Mouse (Mus musculus): ENCODE data around the gene Ccl26. TPM values are rescaled to one million over a fixed set of nuclear protein-coding genes. Genes with fewer than 3 reads are reported as not detected.

Gene Ccl26
- polyA plus RNA-seq, 1 experiment from 2014 or later = not detected

DNA sequence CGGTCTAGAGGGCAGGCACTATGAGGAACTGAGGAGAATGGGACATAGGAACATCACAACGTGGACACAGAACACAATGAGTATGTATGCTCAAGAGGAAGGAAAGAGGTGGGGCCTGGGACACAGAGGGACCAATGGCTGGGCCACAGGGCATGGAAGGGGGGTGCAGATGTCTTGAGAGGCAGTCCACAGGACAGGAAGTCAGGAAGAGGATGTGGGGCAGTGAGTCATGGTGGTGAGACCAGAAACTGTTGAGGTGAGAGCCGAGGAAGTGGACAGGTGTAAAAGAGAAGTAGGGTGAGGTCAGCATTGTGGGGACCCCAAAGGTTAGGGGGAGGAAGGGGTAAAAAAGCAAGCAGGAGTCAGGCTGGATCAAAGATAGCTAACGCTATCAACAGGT is 26.0 kb downstream of the Ccl26 start:
- WGBS = 65% methylated on average over 4 of the region's 4 CpGs
- Histone ChIP-seq H3K4me3 (no peak overlapping the region), H3K36me3 (no peaks in the 10 kb centered on the region; the same call in 1 of the 2 replicates), H3K9ac (no peak overlapping the region), H3K4me1 (replicated peaks) (peaks cover 8% of the 10 kb centered on the region), H3K4me2 (no peak overlapping the region), H3K27me3 (no peaks in the 10 kb centered on the region), H3K9me3 (replicated peaks) (no peaks in the 10 kb centered on the region), H3K27ac (0 out of 2 replicates have a peak overlapping the region, but pooled peaks have one; percentile 22)
- ATAC-seq (replicated peaks; ENCODE audit: insufficient number of reproducible peaks, insufficient read depth, low FRiP score, low read depth) = peak; percentile 56

DNA sequence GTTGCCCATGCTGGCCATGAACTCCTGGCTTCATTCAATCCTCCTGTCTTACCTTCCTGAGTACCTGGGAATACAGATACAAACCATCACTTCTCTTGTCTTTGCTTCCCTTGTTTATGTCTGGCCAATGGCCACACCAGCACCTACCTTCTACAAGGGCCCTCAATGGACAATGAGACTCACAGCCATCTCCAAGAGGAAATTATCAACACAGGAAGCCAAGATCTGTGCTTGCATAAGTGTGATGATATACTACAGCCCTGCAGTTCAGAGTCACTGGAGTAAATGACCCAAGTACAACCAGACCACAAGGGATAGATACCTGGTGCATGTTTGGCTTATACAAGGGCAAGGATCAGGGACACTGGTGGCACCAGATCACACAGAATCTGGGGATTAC is 27.5 kb downstream of the Ccl26 start:
- Histone ChIP-seq H3K27me3 (no peaks in the 10 kb centered on the region), H3K27ac (no peak overlapping the region), H3K36me3 (no peaks in the 10 kb centered on the region; the same call in 1 of the 2 replicates), H3K4me3 (no peak overlapping the region), H3K9ac (no peak overlapping the region), H3K4me2 (no peak overlapping the region), H3K9me3 (replicated peaks) (no peaks in the 10 kb centered on the region), H3K4me1 (replicated peaks) (peaks cover 8% of the 10 kb centered on the region)
- no peak for ATAC-seq (replicated peaks; ENCODE audit: insufficient number of reproducible peaks, insufficient read depth, low FRiP score, low read depth)

DNA sequence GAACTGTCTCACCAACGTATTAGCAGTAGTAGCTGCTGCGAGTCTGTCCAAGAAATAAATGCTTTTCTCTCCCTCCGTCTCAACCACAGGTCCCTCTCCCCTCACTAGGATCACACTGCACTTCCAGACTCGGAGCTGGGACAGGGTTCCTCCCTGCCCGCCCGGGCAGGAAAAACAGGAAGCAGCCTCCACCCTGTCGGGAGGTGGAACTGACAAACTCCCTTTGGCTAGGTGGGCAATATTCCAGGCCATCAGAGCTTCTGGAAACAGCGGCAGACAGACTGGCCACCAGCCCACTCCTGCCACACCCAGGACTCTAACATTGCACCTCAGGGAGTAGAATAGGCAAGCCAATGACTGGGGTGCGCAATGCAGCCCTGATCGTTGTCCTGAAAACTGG is 29.9 kb downstream of the Ccl26 start:
- H3K27ac ChIP-seq = peak overlapping the region; percentile 69
- peak overlapping the region; percentile 16; the same call in 1 of the 2 replicates for H3K4me2 ChIP-seq
- 46% methylated on average over 10 of the region's 10 CpGs for WGBS
- H3K36me3 ChIP-seq = no peaks in the 10 kb centered on the region; the same call in 1 of the 2 replicates
- H3K4me1 ChIP-seq (replicated peaks) = peaks cover 16% of the 10 kb centered on the region
- H3K4me3 ChIP-seq = no peak overlapping the region
- 0 out of 2 replicates have a peak, but pooled peaks have one; percentile 40 for ATAC-seq (replicated peaks; ENCODE audit: insufficient number of reproducible peaks, insufficient read depth, low FRiP score, low read depth)
- peak overlapping the region; percentile 13; the same call in 1 of the 2 replicates for H3K9ac ChIP-seq
- H3K9me3 ChIP-seq (replicated peaks) = no peaks in the 10 kb centered on the region
- H3K27me3 ChIP-seq = no peaks in the 10 kb centered on the region

DNA sequence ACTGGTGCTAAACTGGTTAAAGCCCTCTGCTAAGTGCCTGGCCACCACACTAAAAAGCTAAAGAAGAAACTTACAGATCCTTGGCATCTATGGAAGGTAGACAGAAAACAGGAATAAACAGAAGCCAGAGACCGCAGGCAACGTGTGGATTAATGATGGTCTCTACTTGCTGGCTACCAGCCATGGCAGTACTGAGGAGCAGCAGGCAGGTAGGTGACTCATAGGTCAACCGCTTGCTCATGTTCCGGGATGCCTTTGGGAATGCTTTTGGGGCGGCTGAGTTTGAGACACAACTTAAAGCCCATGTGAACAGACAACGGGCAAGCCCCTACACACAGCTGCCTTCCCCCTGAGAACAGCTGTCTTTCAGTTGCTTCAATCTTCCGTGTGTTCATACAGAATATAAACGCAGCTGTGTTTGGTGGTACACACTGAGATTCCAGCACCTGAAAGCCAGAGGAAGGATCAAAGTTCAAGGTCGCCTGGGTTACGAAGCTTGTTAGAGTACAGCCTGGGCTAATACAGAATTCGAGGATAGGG is 32.0 kb downstream of the Ccl26 start:
- H3K4me1 ChIP-seq (replicated peaks) = peaks cover 16% of the 10 kb centered on the region
- no peaks in the 10 kb centered on the region for H3K27me3 ChIP-seq
- H3K4me3 ChIP-seq = no peak overlapping the region
- no peaks in the 10 kb centered on the region; the same call in 1 of the 2 replicates for H3K36me3 ChIP-seq
- H3K9ac ChIP-seq = no peak overlapping the region
- H3K27ac ChIP-seq = no peak overlapping the region
- H3K4me2 ChIP-seq = no peak overlapping the region
- no peak for ATAC-seq (replicated peaks; ENCODE audit: insufficient number of reproducible peaks, insufficient read depth, low FRiP score, low read depth)
- no peaks in the 10 kb centered on the region for H3K9me3 ChIP-seq (replicated peaks)
- 71% methylated on average over 11 of the region's 11 CpGs for whole genome bisulfite sequencing

DNA sequence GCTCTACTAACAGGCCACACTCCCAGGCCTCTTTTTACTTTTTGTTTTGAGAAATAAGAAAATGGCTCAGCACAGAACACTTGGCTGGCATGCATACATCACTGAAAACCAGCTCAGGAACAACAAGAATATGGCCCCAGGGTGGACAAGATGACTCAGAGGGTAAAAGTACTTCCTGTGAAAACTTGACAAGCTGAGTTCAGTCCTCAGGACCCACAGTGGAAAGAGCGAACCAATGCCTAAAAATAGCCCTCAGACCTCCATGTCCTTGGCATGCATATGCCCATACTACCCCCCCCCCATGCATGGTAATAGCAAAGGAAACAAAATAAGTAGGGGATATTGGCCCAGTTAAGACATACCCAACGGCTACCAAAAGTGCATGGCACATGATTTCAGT is 33.4 kb downstream of the Ccl26 start:
- ATAC-seq (replicated peaks; ENCODE audit: insufficient number of reproducible peaks, insufficient read depth, low FRiP score, low read depth) = no peak
- H3K9ac ChIP-seq = no peak overlapping the region
- peaks cover 29% of the 10 kb centered on the region for H3K4me1 ChIP-seq (replicated peaks)
- H3K4me2 ChIP-seq = no peak overlapping the region
- 54% methylated on average over 2 of the region's 2 CpGs for WGBS
- no peaks in the 10 kb centered on the region for H3K27me3 ChIP-seq
- no peaks in the 10 kb centered on the region for H3K9me3 ChIP-seq (replicated peaks)
- no peaks in the 10 kb centered on the region for H3K36me3 ChIP-seq
- H3K4me3 ChIP-seq = no peak overlapping the region
- no peak overlapping the region for H3K27ac ChIP-seq

DNA sequence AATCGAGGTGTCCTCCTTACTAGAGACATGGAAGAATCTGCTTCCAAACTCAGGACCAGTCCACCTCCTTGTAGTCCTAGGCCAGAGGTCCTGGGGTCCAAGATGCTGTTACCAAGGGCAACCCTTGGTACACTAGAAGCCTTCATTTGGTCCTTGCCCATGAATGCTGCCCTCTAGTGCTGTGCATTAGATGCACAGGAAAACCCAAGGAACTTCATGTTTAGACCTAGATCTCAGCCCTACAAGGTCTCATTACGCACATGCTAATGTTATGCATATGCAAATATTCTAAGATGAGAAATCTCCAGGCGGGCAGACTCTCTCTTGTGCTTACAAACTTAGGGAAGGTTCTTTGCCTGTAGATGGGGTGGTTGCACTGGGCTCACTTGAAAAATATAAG is 34.1 kb downstream of the Ccl26 start:
- no peak for ATAC-seq (replicated peaks; ENCODE audit: insufficient number of reproducible peaks, insufficient read depth, low FRiP score, low read depth)
- Histone ChIP-seq H3K27ac (no peak overlapping the region), H3K27me3 (no peaks in the 10 kb centered on the region), H3K9me3 (replicated peaks) (no peaks in the 10 kb centered on the region), H3K4me3 (no peak overlapping the region), H3K4me1 (replicated peaks) (peaks cover 36% of the 10 kb centered on the region), H3K36me3 (no peaks in the 10 kb centered on the region), H3K4me2 (no peak overlapping the region), H3K9ac (no peak overlapping the region)
- 78% methylated on average over 3 of the region's 3 CpGs for WGBS

DNA sequence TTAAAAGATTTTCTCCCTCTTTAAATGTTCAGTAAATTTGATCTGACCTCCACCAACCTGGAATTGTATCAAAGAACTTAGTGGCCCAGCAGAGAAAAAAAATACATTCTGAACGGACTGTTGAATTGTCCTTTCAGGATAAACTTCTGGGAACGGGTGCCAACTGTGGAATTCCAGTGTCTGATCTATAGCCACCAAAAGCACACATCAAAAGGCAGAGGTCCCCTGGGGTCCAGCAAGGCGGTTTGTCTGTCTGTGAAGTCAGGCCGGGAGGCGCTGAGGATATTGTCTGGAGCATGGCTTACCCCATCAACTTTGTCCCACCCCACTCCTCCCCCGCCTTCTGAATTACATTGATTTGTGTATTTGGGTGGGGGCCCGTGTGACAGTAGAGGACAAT is 35.4 kb downstream of the Ccl26 start:
- Histone ChIP-seq H3K27ac (no peak overlapping the region), H3K4me2 (no peak overlapping the region), H3K4me3 (no peak overlapping the region), H3K9me3 (replicated peaks) (no peaks in the 10 kb centered on the region), H3K4me1 (replicated peaks) (peaks cover 36% of the 10 kb centered on the region), H3K36me3 (no peaks in the 10 kb centered on the region), H3K9ac (no peak overlapping the region), H3K27me3 (no peaks in the 10 kb centered on the region)
- WGBS = 64% methylated on average over 7 of the region's 7 CpGs
- no peak for ATAC-seq (replicated peaks; ENCODE audit: insufficient number of reproducible peaks, insufficient read depth, low FRiP score, low read depth)

DNA sequence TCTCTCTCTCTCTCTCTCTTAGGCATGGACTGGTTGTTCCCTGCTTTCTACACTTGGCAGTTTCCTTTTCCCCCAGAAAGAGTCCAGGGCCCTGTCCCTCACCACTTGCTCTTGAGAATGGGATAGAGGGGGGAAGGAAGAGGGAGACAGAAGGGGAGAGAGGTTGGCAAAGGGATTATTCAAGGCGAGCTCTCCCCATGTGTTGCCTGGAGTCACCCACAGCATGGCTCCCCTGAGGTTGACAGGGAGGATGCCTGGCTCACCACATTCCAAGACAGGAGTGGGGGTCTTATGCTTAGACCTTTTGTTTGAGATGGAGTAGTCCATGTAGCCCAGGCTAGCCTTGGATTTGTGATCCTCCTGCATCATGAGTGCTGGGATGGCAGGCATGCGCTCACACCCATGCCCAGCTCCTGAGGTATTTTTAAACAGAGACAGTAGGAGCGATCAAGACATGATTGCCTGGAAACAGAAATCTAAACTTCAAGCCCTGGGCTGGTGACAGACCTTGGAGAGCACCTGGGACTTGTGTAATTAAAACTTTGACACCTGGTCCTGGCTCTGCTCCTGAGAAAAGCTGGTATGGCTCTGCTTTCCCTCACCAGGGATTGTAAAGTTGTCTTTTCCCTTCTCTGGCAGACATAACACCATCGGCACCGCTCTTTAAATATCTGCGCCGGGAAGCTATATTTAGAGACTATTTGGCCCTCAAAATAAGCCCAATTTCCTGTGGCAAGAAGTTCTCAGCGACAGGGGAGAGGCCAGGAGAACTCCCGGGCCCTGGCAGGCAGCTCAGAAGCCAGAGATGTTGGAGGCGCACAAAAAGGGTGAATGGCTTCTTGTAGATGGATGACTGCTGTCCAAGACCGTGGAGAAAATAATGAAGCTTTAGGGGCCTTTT is 38.5 kb downstream of the Ccl26 start:
- peak; percentile 21; the same call in 1 of the 2 replicates for ATAC-seq (replicated peaks; ENCODE audit: insufficient number of reproducible peaks, insufficient read depth, low FRiP score, low read depth)
- Histone ChIP-seq H3K4me1 (replicated peaks) (peaks cover 46% of the 10 kb centered on the region), H3K9ac (no peak overlapping the region; the same call in 1 of the 2 replicates), H3K36me3 (no peaks in the 10 kb centered on the region), H3K4me3 (peak overlapping the region; percentile 0; the same call in 1 of the 2 replicates), H3K27me3 (no peaks in the 10 kb centered on the region), H3K27ac (peak overlapping the region; percentile 89), H3K9me3 (replicated peaks) (no peaks in the 10 kb centered on the region), H3K4me2 (peak overlapping the region; percentile 38)
- WGBS = 16% methylated on average over 11 of the region's 11 CpGs

DNA sequence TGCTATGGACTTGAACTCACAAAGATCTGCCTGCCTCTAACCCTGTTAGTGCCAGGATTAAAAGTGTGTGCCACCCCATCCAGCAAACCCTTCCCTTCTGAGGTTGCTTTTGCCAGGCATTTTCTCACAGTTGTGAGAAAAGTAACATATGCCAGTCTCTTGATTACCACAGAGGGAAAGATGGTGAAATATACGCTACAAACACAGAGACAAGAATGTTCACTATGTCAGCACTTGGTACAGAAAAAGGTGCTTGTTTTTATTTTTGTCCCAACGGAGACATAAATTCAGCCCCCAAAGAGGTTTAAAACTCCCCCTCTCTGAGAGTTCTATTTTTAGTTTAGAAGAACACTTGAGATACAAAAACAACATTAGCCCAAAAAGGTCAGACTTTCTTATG is 39.3 kb downstream of the Ccl26 start:
- H3K4me1 ChIP-seq (replicated peaks) = peaks cover 44% of the 10 kb centered on the region
- no peak overlapping the region for H3K9ac ChIP-seq
- H3K36me3 ChIP-seq = no peaks in the 10 kb centered on the region
- peak overlapping the region; percentile 89 for H3K27ac ChIP-seq
- ATAC-seq (replicated peaks; ENCODE audit: insufficient number of reproducible peaks, insufficient read depth, low FRiP score, low read depth) = no peak
- H3K4me3 ChIP-seq = no peak overlapping the region
- H3K27me3 ChIP-seq = no peaks in the 10 kb centered on the region
- no peaks in the 10 kb centered on the region for H3K9me3 ChIP-seq (replicated peaks)
- WGBS = 50% methylated on average over 2 of the region's 2 CpGs
- H3K4me2 ChIP-seq = peak overlapping the region; percentile 38; the same call in 1 of the 2 replicates

DNA sequence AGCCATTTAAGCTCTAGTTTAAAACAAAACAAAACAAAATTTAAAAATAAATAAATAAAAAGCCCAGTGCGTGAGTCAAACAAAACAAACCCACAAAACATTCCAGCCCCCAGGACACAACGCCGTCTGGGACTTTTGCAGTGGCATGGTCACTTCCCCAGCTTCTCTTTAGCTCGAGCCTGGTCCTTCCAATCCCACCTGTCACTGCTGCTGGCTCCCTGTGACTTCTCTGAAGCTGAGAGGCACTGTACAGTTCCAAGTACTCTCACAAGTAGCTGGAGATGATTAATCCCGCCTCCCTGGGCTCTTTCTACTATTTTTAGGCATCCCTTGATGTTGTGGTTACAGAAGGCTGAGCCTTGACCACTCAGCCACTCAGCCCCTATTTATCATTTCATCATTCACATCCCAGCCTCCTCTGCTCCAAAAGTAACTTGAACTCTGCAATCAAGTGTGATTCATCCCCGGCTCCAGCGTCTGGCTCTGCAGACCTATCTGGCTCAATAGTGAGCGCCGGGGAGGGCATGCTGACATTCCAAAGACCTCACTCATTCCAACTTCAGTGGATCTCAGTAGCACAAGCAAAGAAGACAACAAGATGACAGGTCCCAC is 41.2 kb downstream of the Ccl26 start:
- ATAC-seq (replicated peaks; ENCODE audit: insufficient number of reproducible peaks, insufficient read depth, low FRiP score, low read depth) = no peak; the same call in 1 of the 2 replicates
- H3K36me3 ChIP-seq = no peaks in the 10 kb centered on the region
- no peaks in the 10 kb centered on the region for H3K9me3 ChIP-seq (replicated peaks)
- WGBS = 38% methylated on average over 9 of the region's 9 CpGs
- no peak overlapping the region for H3K4me3 ChIP-seq
- no peaks in the 10 kb centered on the region for H3K27me3 ChIP-seq
- H3K4me2 ChIP-seq = peak overlapping the region; percentile 16; the same call in 1 of the 2 replicates
- peak overlapping the region; percentile 89 for H3K27ac ChIP-seq
- peaks cover 44% of the 10 kb centered on the region for H3K4me1 ChIP-seq (replicated peaks)
- H3K9ac ChIP-seq = no peak overlapping the region

DNA sequence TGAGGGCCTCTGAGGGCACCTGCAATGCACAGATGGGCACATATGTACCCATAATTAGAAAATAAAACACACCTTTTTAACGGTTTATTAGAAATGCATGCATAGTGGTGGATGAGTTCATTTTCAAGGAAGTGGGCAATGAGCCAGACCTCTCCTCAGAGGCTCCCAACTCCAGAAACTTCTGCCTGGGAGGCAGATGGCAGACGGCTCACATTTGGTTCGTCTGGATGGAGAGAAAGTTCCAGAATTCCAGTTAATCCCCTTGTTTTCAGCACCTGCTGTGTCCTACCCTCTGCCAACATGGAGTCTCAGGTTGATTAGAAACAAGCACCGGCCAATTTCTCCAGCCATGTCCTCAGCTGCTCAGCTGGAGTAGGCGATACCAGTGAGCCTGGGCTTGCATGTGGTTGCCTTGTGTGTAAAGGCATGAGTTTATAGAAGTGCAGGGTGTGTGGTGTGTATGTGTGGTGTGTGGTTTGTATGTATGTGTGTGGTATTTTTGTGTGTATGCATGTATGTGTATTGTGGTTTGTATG is 46.0 kb downstream of the Ccl26 start:
- H3K36me3 ChIP-seq = peaks cover 11% of the 10 kb centered on the region; the same call in 1 of the 2 replicates
- WGBS = 82% methylated on average over 5 of the region's 5 CpGs
- no peak overlapping the region for H3K9ac ChIP-seq
- H3K27me3 ChIP-seq = no peaks in the 10 kb centered on the region
- peaks cover 11% of the 10 kb centered on the region for H3K4me1 ChIP-seq (replicated peaks)
- no peak overlapping the region for H3K4me3 ChIP-seq
- no peak for ATAC-seq (replicated peaks; ENCODE audit: insufficient number of reproducible peaks, insufficient read depth, low FRiP score, low read depth)
- no peak overlapping the region for H3K4me2 ChIP-seq
- H3K9me3 ChIP-seq (replicated peaks) = no peaks in the 10 kb centered on the region; the same call in 1 of the 2 replicates
- no peak overlapping the region for H3K27ac ChIP-seq
